Mouse (Mus musculus): ENCODE data around the gene Nudt3.
"Not testable (repeated sequence)": the region's sequence is repeated elsewhere in the genome, so short reads cannot be mapped to it uniquely, and the experiment has no call there.

Nudt3 gene

DNA sequence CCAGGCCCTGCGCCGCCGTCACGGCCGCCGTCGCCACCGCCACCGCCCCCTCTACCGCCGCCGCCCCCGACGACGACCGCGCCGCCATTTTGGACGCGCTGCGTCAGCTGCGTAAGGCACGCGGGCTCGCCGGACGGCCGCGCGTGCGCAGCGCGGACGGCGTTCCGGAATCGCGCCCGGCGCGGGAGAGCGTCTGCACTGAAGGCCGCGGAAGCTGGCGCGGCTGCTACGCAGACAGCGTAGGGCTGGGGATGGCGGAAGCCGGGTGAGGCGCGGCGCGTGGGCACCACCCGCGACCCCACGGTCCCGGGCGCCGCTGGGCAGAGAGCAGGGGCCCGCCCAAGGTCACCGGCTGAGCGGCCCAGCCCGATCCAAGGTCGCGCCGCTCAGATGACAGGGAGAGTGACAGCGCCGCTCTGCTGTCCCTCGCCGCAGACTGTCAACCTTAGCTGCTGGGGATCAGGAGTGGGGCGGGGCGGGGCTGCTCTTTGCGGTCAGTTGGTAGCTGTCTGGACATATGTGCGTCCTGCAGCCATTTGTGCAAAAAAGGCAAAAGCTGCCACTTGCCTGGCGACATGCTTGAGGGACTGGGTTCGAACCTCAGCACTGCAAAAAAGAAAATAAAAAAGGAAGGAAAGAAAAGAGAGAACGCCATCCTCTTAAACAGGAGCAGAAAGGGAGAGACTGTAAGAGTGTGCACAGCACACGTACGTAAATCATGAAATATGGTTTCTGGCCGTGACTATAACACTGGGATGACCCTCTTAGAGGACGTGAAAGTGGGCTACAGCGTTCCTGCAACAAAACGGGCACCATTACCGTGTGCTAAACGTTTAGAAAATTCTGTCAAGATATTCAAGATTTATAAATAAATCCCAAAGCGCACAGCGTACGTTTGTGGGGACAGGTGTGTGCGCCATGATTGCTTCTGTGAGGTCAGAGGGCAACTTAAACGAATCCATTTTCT, at the start of gene Nudt3:
Gene Nudt3 (minus strand): TSS at position 136 of the 967 bp plus-strand sequence.
- peak; percentile 83 for ATAC-seq (ENCODE audit: insufficient number of reproducible peaks, low FRiP score, low TSS enrichment)

DNA sequence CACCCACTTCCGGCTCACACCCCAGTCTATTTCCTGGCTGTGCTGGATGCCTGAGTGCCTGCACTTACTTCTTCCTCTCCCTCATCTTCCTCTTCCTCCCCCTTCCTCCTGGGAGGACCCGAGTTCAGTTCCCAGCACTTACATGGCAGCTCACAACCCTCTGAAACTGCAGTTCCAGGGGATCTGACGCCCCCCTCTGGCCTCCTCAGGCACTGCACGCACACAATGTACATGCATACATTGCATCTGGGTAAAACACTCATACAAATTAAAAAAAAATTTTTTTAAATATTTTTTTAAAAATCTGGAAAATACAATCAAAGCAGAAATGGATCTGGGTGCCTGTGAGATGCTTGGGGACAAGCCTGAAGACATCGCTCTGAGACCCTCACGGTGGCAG, 48.4 kb upstream of the Nudt3 start:
- ATAC-seq (ENCODE audit: insufficient number of reproducible peaks, low FRiP score, low TSS enrichment) = no peak

DNA sequence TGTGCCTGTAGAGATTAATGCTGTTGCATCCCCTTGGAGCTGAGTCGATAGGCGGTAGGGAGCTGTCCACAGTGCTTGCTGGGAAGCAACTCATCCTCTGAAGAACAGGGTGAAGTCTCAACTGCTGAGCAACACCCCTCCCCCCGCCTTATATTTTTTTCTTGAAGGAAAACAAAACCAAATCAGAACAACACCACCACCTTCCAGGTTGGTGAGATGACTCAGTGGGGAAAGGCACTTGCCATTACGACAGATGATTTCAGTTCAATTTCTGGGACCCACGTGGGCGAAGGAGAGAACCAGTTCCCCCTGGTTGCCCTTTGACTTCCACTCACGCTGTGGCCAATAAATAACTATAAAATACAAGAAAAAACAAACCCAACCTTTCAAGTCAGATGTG, 35.5 kb upstream of the Nudt3 start:
- no peak for ATAC-seq (ENCODE audit: insufficient number of reproducible peaks, low FRiP score, low TSS enrichment)

DNA sequence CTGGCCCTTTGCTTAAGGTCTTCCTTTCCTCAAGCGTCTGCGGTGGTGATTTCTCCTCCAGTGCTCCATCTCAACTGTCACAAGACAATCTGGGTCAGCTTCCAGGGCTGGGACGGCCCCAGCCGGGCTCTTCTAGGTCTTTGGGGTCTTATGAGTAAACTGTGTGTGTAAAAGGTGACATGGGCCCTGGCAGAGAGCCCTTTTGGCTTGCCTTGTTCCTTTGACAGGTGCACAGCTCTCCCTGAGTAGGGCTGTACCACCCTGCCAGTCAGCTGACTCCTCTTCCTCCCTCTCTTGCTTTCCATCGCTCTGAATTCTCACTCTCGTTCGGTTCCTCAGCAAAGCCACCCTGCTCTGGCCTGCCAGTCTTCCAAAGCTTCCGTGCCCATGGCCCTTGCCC, 33.8 kb upstream of the Nudt3 start:
- 0 out of 2 replicates have a peak, but pooled peaks have one; percentile 34 for ATAC-seq (ENCODE audit: insufficient number of reproducible peaks, low FRiP score, low TSS enrichment)

DNA sequence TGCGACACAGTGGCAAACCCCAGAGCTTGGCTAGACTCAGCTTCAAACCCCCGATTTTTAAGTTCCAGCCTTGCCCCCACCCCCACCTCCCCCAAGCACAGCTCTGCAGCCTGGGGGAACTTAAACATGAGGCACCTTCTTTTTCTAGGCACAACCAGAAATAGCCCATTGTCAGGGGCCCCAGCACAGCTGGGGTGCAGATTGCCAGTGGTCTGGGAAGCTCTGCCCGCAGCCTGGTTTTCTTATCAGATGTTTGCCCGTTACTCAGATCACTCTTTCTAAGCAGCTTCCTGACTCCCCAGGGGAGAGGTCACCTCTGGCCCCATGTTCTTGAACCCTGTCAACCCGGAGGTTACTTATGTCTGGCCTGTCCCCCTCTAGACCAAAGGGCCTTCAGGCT, 33.1 kb upstream of the Nudt3 start:
- no peak for ATAC-seq (ENCODE audit: insufficient number of reproducible peaks, low FRiP score, low TSS enrichment)

DNA sequence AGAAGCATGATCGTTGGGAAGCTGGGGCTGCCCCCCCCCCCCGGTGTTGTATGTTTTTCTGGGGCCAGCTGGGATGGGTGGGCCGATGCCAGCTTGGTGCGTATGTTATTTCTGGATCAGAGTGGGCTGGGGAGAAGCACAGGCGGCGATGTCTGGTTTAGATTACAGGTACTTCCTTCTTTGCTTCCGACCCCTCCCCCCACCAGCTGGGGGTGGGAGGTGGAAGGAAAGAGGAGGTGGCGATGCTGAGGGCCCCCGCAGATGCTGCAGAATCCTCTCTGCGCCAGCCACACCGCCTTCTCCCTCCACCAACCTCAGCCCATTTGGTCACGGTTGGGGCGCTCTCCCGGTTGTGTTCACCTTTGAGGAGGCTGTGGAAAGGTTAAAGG, 32.7 kb upstream of the Nudt3 start:
- ATAC-seq (ENCODE audit: insufficient number of reproducible peaks, low FRiP score, low TSS enrichment) = no peak

DNA sequence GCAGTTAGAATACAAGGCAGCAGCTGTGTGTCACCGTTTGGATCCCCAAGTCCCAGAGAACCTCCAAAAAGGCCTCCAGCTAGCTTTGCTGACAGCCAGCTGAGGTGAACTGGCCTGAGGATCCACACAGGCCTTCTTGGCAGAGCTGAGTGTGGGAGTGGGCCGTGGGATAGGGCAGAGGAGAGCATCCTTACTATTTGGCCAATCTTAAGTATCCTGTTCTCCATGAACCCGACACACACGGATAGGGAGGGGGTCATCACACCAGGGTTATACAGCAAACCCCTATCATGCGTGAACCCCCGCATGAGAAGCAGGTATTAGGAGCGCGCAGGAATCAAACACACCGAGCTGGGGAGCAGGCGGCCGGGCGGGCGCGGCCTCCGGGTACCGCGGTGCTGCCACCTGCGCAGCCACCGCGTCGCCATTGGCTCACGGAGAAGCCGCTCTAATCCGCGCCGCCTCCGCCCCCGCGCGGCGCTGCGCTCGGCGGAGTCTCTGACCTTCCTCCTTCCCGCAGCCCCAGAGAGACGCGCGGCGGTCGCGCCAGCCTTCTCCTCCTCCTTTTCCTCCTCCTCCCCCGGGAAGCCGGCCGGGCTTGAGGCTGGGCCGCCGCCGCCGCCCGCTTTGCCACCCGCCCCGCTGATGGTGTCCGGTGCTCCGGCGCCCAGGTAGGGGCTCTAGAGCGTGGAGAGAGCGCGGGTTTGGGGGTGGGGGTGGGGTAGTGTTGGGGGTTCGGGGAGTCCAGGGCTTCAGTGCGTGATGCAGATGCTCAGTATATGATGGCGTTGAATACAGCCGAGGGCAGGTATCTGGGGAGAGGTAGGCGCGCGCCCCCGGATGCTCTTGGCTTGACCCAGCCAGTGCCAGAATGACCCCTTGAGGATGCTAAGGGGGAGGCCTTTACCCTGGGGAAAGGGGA, 32.1 kb upstream of the Nudt3 start, which contains the start of gene Pacsin1:
Gene Pacsin1 (plus strand): TSS at position 421 of the 922 bp plus-strand sequence.
- peak; percentile 76; the same call in 1 of the 2 replicates for ATAC-seq (ENCODE audit: insufficient number of reproducible peaks, low FRiP score, low TSS enrichment)

DNA sequence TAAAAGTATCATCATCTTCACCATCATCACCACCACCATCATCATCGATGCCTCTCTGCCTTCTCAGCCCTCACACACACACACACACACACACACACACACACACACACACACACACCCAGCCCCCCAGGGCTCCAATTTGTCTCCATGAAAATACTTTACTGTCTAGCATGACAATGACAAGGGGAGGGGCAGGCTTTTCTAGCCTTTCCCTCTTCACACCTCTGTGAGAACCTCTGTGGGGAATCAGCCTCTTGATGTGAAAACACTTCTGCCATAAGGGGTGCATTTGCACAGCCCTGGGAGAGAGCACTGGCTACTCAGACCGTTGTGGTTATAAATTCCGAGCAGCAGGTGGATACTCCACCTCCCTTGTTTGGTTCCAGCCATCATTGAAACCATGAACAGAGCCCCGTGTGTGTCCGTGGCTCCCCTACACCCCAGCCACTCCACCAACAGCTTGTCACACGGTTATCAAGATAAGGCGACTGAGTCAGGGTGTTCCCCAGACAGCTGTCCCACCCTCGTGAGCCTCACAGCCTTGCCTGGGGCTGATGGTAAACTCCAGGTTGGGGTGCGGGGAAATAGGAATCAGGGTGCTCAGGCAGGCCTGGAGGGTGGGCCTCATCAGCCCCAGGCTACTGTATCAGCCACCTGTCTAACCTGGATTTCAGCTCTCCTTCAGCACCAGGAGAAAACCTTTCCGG, 30.1 kb upstream of the Nudt3 start:
- ATAC-seq (ENCODE audit: insufficient number of reproducible peaks, low FRiP score, low TSS enrichment) = no peak

DNA sequence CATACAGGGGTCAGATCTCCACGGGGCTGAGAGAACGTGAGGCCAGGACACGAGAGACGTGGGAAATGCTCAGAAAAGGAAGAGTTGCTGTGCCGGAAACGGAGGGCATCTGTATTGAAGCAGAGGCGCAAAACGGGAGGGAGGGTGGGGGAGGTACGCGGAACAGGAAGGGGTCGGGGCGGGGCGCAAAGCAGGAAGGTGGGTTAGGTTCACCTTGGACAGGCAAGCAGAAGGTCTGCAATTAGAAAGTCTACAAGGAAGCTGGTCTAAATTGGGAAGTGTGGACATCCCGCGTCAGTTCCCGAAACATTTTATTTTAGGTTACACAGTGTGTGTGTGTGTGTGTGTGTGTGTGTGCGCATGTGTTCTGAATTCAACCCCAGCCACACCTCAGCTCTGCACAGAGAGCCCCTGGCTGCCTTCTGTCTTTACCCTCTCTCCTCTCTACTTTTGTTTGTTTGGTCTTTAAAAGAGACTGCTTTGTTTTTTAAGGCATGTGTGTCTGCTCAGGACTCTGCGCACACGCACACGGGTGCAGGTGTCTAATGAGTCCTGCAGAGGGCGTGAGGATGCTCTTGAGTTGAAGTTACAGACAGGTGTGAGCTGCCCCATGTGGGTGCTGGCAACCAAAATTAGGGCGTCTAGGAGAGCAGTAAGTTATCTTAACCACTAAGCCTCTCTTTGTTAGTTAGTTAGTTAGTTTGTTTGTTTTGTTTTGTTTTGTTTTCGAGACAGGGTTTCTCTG, 28.9 kb upstream of the Nudt3 start:
- ATAC-seq (ENCODE audit: insufficient number of reproducible peaks, low FRiP score, low TSS enrichment) = no peak

DNA sequence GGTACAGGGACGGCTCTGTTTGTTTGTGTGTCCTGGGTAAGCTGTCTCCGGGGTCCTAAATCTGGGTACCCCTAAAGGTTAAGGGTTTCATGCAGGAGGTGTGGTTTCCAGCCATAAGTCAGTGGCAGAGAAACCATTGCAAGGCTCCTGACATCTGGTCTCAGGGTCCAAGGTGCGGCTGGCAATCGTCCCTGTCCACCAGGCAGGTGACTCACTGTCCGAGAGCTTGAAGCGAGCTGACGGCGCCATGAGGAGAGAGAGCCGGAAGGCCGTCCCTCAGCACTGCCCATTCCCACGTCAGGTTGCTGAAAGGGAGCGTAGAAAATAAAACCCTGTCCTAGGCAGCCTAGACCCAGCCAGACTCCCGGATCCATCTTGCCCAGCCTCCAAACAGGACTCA, 27.3 kb upstream of the Nudt3 start:
- ATAC-seq (ENCODE audit: insufficient number of reproducible peaks, low FRiP score, low TSS enrichment) = no peak

DNA sequence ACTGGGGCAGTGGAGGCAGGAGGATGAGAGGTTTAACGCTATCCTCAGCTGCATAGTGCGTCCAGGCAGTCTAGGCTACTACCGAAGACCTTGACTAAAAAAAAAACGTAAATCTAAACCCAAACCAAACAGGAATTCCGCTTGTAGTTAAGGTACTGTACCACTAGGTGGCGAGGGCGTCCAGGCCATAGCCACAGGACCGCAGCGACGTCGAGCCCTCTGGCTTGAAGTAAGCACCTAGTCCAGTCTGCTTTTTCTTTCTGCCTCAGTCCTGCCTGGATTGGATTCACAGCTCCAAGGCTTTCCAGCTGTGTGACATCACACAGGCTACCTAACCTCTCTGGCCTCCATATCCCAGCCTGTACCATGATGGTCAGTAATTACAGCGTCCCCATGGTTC, 26.9 kb upstream of the Nudt3 start:
- peak; percentile 54; the same call in 1 of the 2 replicates for ATAC-seq (ENCODE audit: insufficient number of reproducible peaks, low FRiP score, low TSS enrichment)

DNA sequence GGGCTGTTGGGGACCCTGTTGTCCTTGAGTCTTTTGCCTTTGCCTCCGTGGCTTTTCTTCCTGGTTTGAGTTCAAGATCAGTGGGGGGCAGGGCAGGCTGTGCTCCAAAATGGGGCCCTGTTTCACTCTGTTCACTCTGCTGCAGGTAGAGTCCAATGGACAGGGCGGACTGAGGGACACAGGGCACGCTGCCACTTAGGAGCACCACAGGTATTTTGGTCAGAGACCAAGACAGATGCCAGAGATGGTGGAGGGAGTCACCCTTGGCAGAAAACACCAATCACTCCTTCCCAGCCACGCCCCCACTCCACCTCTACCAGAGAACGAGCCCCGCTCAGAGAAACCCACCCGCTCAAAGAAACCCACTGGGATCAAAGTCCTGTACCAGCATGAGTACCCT, 22.5 kb upstream of the Nudt3 start:
- no peak for ATAC-seq (ENCODE audit: insufficient number of reproducible peaks, low FRiP score, low TSS enrichment)

DNA sequence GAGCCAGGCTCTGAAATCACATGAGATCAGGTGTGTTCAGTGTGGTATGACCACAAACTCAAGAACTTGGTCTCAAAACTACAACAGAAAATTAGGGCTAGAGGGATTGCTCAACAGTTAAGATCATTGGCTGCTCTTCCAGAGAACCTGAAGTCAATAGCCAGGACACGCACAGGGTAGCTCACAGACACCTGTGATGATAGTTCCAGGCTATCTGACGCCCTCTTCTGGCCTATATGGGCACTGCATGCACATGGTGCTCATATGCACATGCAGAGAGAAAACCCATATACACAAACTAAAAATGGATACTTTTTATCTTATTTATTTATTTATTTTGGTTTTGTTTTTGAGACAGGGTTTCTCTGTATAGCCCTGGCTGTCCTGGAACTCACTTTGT, 21.3 kb upstream of the Nudt3 start:
- ATAC-seq (ENCODE audit: insufficient number of reproducible peaks, low FRiP score, low TSS enrichment) = no peak

DNA sequence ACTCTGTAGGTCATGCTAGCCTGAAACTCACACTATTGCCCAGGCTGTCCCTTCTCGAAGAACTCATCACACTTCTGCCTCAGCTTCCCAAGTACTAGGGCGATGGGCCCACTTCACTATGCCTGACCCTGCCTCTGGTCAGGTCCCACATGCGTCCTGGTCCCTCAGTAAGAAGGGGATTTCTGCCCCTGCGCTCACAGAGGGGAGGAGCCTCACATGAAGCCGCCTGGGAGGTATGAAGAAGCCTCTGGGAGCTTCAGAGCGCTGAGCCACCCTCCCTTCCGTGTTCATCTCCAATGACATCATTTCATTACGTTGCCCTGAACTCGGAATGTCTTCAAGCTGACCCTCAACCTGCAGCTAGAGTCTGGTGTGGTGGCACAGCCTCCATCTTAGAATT, 20.5 kb upstream of the Nudt3 start:
- ATAC-seq (ENCODE audit: insufficient number of reproducible peaks, low FRiP score, low TSS enrichment) = no peak

DNA sequence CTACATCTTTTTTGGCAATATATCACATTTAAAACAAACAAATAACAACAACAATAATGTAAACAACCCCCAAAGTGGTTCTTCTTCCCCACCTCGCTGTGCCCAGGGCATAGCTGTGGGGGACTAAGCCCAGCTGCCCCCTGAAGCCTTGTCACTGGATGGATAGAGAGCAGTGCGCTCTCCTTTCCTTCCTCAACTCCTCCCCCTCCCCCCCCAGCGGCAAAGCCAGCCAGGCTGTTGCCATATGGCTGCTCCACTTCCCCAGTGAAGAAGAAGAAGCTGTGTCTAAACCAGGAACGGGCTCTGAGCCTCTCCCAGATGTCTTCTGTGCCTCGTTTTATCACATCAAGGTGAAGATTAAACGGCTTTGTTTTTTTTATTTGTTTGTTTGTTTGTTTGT, 19.8 kb upstream of the Nudt3 start:
- ATAC-seq (ENCODE audit: insufficient number of reproducible peaks, low FRiP score, low TSS enrichment) = no peak

DNA sequence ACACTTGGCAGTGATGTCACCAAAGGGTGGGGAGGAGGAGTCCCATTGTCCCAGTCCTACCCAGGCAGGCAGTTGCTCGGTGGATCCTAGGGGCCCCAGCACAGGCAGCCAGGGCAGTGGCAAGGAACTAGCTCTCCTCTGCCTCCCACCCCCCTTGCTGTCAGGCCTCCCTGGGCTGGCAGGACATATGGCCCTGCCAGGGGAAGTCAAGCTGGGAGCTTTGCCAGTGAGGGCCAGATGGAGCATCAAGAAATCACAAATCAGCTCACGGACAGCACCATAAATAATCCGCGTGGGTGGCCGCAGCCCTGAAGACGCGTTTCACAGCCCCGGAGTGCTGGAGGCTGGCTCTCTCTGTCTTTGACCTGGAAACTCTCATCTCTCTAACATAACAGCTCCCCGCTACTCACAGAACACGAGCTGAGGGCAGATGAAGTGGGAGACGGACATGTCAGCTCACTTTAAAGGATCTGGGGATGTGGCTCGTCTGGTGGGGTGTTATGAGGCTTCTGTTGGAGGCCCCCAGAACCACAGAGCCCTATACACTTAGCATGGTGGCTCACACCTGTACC, 19.3 kb upstream of the Nudt3 start:
- peak; percentile 82 for ATAC-seq (ENCODE audit: insufficient number of reproducible peaks, low FRiP score, low TSS enrichment)

DNA sequence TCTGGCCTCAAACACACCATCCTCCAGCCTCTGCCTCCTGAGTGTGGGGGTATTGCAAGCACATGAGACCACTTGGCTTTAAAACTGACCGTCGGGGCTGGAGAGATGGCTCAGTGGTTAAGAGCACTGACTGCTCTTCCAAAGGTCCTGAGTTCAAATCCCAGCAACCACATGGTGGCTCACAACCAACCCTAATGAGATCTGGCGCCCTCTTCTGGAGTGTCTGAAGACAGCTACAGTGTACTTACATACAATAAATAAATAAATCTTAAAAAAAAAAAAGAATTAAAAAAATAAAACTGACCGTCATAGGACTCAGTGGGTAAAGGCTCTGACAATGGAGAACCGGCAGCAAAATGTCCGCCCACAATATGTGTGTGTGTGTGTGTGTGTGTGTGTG, 16.6 kb upstream of the Nudt3 start:
- ATAC-seq (ENCODE audit: insufficient number of reproducible peaks, low FRiP score, low TSS enrichment) = not testable (repeated sequence)

DNA sequence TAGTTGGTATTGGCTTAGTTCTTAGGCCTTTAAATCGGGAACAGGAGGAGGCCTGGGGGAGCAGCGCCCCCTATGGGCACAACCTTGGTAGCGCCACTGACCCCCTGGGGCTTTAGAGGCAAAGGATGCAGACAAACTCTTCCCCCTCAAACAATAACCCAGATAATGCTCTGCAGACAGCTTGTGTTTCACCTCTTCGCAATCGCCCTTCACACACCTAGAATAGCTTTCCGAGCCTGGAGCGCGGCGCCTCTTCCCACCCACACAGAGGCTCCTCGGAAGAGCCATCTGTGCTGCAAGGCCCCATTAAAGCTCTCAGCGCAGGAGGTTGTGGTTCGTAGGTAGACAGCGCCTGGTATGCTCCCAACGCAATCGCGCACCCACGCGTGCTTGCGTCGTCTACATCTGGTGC, 15.6 kb upstream of the Nudt3 start:
- no peak for ATAC-seq (ENCODE audit: insufficient number of reproducible peaks, low FRiP score, low TSS enrichment)

DNA sequence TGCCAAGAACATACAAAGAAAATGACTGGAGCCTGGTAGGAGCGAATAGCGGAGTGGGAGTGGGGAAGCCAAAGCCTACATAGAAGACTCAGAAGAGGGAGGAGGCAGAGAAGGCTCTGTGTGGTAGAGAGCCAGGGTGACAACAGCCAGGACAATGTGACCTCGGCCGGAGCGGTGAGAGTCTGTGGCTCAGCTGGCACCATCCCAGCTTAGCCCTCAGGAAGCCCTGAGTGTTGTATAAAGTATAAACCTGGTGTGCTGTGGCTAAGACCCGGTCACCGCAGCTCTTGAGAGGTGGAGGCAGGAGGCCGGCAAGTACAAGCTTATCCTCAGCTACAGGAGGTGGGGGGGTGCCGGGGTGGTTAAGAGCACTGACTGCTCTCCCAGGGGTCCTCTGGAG, 14.0 kb upstream of the Nudt3 start:
- no peak for ATAC-seq (ENCODE audit: insufficient number of reproducible peaks, low FRiP score, low TSS enrichment)

Measured in cerebellum, adult (tissue).